Mouse (Mus musculus): ENCODE results near the gene Ly75.

Gene Ly75

DNA sequence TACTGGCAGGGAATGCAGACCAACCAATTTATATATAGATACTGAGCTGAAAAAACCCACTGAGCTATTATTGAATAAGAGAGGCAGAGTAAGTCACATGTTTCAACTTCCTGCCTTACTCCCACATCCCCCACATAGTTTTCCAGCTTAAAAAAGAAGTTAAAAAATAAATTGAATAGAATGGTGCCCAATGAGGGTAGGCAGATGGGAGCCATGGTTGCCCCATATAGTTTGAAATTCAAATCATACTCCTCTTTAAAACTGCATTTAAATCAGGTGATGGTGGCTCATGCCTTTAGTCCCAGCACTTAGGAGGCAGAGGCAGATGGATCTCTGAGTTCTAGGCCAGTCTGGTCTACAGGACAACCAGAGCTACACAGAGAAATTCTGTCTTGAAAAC lies 129.6 kb downstream of the Ly75 start:
- in situ Hi-C loops (cut with MboI, MseI) = loop anchor here in 1 of 2 experiments (10.0 kb wide), 1 partner anchor 171 kb away; no protein-coding TSS in a partner anchor

GRCm38 (mm10) chr2:60252782-60253181 lies 130.3 kb downstream of the Ly75 start:
- in situ Hi-C loops (cut with MboI, MseI) = loop anchor here in 1 of 2 experiments (10.0 kb wide), 1 partner anchor 172 kb away; no protein-coding TSS in a partner anchor
